Mouse (Mus musculus): ENCODE data around the gene Col25a1. TPM values are rescaled to one million over a fixed set of nuclear protein-coding genes. Genes with fewer than 3 reads are reported as not detected.

Col25a1 gene
- polyA plus RNA-seq, 1 experiment = 3.7 TPM

GRCm38 (mm10) chr3:130633859-130634258 is 502.6 kb downstream of the Col25a1 start:
- TF ChIP-seq CTCF (IDR thresholded peaks at IDR 0.05; ENCODE audit: borderline replicate concordance, insufficient read depth, low read depth, low read length) (no peak), POLR2A (IDR thresholded peaks at IDR 0.05; ENCODE audit: borderline replicate concordance, insufficient read depth, low read length) (no peak)
- peak; percentile 11 to 42 for DNase-seq
- Histone ChIP-seq H3K4me3 (replicated peaks; ENCODE audit: insufficient read depth, low read depth, low read length) (no peak overlapping the region), H3K4me1 (ENCODE audit: control insufficient read depth, insufficient read depth, low read length) (no peaks in the 10 kb centered on the region), H3K27me3 (ENCODE audit: control insufficient read depth, insufficient read depth, low read length) (no peaks in the 10 kb centered on the region), H3K27ac (ENCODE audit: insufficient read depth, low read length) (no peak overlapping the region)
- 71% methylated on average over 5 of the region's 5 CpGs for WGBS

GRCm38 (mm10) chr3:130646110-130646810 is 515.0 kb downstream of the Col25a1 start:
- no peak for DNase-seq
- no peak for TF ChIP-seq POLR2A (IDR thresholded peaks at IDR 0.05; ENCODE audit: borderline replicate concordance, insufficient read depth, low read length)
- no peak for TF ChIP-seq CTCF (IDR thresholded peaks at IDR 0.05; ENCODE audit: borderline replicate concordance, insufficient read depth, low read depth, low read length)
- WGBS = 74% methylated on average over 11 of the region's 11 CpGs
- Histone ChIP-seq H3K4me1 (ENCODE audit: control insufficient read depth, insufficient read depth, low read length) (no peaks in the 10 kb centered on the region), H3K27me3 (ENCODE audit: control insufficient read depth, insufficient read depth, low read length) (no peaks in the 10 kb centered on the region), H3K27ac (ENCODE audit: insufficient read depth, low read length) (no peak overlapping the region), H3K4me3 (replicated peaks; ENCODE audit: insufficient read depth, low read depth, low read length) (no peak overlapping the region)

Other genes starting within 250 kb of the Col25a1 start
- gene Casp6, start 230.1 kb upstream of the Col25a1 start, polyA plus RNA-seq (2012; rRNA removed) = 6.7 and 8.0 TPM in 2 replicates
- 1.7 and 2.7 TPM in 2 replicates for gene Mcub, start 161.3 kb upstream of the Col25a1 start, polyA plus RNA-seq (2012; rRNA removed)
- gene Sec24b, start 69.9 kb upstream of the Col25a1 start, polyA plus RNA-seq (2012; rRNA removed) = 65.8 and 69.6 TPM in 2 replicates